Mouse (Mus musculus): Measurements from ENCODE around the gene 4930404H24Rik. TPM values are rescaled to one million over a fixed set of nuclear protein-coding genes. Genes with fewer than 3 reads are reported as not detected.

Gene 4930404H24Rik
- total RNA-seq, 2 experiments from 2014 or later = not detected

GRCm38 (mm10) chr2:153526850-153527530 lies 34.4 kb downstream of the 4930404H24Rik start:
- no peak for DNase-seq (ENCODE audit: low spot score in 2 of 2)
- intact Hi-C loops (cut with DNase I) = loop anchor here (5.0 kb wide), 2 partner anchors 35 to 50 kb away; partner anchors contain the start of gene 4930404H24Rik

DNA sequence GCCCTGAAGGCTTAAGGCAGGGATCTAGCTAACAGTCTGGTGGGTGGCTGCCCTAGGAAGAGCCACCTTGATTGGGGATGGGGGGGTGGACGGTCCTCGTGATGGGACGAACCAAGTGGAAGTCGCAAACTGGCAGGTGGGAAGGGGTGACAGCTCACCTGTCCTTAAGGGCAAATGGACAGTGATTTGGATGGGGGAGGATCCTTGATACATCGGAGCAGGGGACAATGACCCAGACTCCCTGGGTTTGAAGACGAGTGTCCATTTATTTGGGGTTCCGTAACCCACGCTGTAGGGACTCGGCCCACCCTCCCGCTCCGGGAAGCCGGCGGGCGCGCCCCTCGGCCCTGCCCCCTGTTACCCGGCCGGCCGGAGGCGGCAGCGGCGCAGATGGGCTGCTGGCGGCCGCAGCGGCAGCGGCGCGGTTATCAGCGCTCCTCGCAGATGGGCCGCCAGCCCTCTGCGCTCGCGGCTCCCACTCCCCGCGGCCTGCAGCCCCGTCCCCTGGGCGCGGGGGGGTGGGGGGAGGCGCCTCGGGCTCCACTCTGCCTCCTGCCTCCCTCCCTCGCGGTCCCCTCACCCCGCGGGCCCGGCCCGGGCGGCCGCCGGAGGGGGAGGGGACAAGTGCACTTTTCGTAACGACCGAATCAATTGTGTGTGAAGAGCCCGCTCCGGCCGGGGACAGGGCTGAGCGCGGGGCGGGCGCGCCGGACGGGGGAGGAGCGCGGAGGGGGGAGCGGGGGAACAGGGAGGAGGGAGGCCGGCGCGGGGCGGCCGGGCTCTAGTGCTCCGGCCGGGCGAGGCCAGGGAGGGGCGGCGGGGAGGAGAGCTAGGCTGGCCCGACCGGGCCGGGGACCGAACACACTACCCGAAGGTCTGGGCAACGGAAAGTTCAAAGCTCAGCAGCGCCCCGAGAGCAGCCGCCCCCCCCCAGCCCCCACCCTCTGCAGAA lies 35.3 kb downstream of the 4930404H24Rik start:
- DNase-seq (ENCODE audit: low spot score in 2 of 2) = peak in 1 of 2 experiments; percentile 56
- intact Hi-C loops (cut with DNase I) = loop anchor here (5.0 kb wide), 2 partner anchors 36 to 51 kb away; partner anchors contain the start of gene 4930404H24Rik

- peak; percentile 47 to 54 for DNase-seq (ENCODE audit: low spot score in 2 of 2)
- intact Hi-C loops (cut with DNase I) = loop anchor here (5.0 kb wide), 2 partner anchors 36 to 51 kb away; partner anchors contain the start of gene 4930404H24Rik
Measured at GRCm38 (mm10) chr2:153528571-153529364, 36.2 kb downstream of the 4930404H24Rik start.

DNA sequence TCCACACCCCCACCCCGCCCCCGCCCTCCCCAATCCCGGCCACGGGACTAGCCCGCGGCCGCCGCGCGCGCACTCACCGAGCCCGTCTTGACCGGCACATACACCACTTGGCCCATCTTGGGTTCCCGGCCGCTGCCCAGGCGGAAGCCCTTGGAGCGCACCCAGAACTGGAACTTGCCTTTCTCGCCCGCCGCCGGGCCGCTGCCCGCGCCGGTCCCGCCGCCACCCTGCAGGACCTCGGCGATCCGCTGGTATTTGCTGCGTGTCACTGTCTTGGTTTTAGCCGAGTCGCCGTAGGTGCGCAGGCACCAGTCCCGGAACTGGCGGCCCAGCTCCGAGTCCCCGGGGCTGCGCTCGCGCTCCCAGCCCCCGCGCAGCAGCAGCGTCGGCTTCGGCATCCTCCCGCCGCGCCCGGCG lies 36.8 kb downstream of the 4930404H24Rik start:
- intact Hi-C loops (cut with DNase I) = loop anchor here (5.0 kb wide), 2 partner anchors 37 to 52 kb away; partner anchors contain the start of gene 4930404H24Rik
- peak; percentile 71 to 72 for DNase-seq (ENCODE audit: low spot score in 2 of 2)

DNA sequence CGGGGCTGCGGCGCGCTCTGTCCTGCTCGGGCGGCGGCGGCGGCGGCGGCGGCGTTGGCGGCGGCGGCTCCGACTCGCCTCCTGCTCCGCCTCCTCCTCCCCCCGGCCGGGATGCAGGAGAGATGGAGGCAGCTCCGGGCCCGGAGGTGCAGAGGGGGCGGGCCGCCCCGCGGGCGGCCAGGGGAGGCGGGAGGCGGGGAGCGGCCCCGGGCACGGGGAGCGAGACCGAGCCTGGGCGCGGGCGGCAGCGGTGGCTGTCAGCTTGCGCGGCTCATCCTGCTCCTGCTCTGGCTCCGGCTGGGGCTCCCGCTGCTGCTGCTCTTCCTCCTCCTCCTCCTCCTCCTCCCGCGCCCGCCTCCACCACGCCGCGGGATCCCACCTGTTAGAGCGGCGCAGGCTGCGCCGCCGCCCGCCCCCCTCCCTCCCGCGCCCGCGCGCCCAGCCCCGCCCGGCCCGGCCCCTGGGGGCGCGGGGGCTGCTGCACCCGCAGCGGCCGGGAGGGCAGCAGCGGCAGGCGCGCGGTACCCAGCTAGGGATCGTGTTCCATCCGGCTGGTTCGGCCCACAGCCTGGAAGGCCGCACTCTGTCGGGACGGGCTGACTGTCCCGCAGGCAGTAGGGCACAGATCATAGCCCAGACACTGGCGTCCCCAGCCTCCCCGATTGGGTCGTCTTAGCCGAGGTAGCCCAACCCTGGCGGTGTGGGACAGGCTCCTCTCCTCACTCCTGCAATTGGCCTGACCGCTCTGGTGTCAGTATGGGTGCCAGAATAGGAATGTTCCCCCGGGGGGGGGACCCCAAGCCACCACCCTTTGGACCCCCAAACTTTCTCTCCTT lies 37.6 kb downstream of the 4930404H24Rik start, which contains the start of gene Nol4l:
Nol4l (minus strand) TSS at position 41 of the 836 bp plus-strand sequence.
- intact Hi-C loops (cut with DNase I) = loop anchor here (5.0 kb wide), 2 partner anchors 38 to 53 kb away; partner anchors contain the start of gene 4930404H24Rik
- DNase-seq (ENCODE audit: low spot score in 2 of 2) = peak in 1 of 2 experiments; percentile 62

GRCm38 (mm10) chr2:153530948-153531347 lies 38.4 kb downstream of the 4930404H24Rik start:
- DNase-seq (ENCODE audit: low spot score in 2 of 2) = no peak
- intact Hi-C loops (cut with DNase I) = no loop called here

- intact Hi-C loops (cut with DNase I) = no loop called here
Measured at GRCm38 (mm10) chr2:153533981-153534380, 41.4 kb downstream of the 4930404H24Rik start.

DNA sequence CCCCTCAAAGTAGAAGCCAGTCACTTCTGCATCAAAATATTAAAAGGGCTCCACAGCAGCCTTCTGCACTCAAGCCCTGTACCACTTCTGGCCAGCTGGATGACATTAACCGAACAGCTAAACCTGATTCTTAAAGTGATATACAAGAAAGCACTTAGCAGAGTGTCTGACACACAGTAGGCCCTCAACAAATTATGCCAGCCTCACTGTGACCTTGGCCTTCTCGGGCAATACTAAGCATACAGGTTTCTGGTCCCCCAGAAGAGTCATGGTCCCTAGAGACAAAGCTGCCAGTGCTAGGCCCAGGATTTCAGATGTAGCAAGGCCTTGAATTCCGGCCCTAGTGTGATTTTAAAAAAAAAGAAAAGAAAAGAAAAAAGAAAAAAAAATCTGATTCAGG lies 46.3 kb downstream of the 4930404H24Rik start:
- intact Hi-C loops (cut with DNase I) = no loop called here
- DNase-seq (ENCODE audit: low spot score in 2 of 2) = no peak

More at GRCm38 (mm10) chr2:153533981-153534380, 41.4 kb downstream of the 4930404H24Rik start:
- DNase-seq (ENCODE audit: low spot score in 2 of 2) = no peak

- intact Hi-C loops (cut with DNase I) = no loop called here
- no peak for DNase-seq (ENCODE audit: low spot score in 2 of 2)
Measured at GRCm38 (mm10) chr2:153542936-153543668, 50.5 kb downstream of the 4930404H24Rik start.

Other genes starting within 250 kb of the 4930404H24Rik start
- gene Kif3b, start 201.4 kb upstream of the 4930404H24Rik start, total RNA-seq (2021) = 10 to 100 TPM; 56.4 to 58.6 TPM
- 10 to 100 TPM; 34.3 to 36.7 TPM for gene Asxl1, start 147.0 kb upstream of the 4930404H24Rik start, total RNA-seq (2021)
- gene Nol4l, start 37.2 kb downstream of the 4930404H24Rik start, total RNA-seq (2021) = 10 to 100 TPM; 46.4 to 50.2 TPM
- 10 to 100 TPM; 27.6 to 32.0 TPM for gene Commd7, start 140.0 kb downstream of the 4930404H24Rik start, total RNA-seq (2021)
- gene Dnmt3b, start 156.7 kb downstream of the 4930404H24Rik start, total RNA-seq (2021) = 1 to 10 TPM in 1 of 2 experiments, under 1 TPM in 1; 0.86 to 1.4 TPM
- gene Dnmt3c, start 203.9 kb downstream of the 4930404H24Rik start, total RNA-seq (2021) = not detected
- gene Mapre1, start 248.5 kb downstream of the 4930404H24Rik start, total RNA-seq (2021) = 10 to 100 TPM; 75.0 to 88.2 TPM

Measured in left cerebral cortex, postnatal 36 days (tissue).